Mouse (Mus musculus) heart, adult 2 months (tissue): ENCODE measurements around the gene Gm14137.

ENCODE experiments used
- CTCF ChIP-seq: fragments of 200-600 bp; IDR thresholded peaks from 2 replicates; pipeline ENCODE4 v1.8.1; 2022; ENCODE audit warnings: antibody characterized with exemption, mild to moderate bottlenecking, moderate library complexity
- EP300 ChIP-seq: fragments of 200-500 bp; IDR thresholded peaks from 2 replicates; pipeline ENCODE4 v1.6.1; 2011; ENCODE audit warnings: low read depth, low read length, control low read depth; ENCODE audit not compliant: insufficient read depth
- POLR2A ChIP-seq: fragments of 200-500 bp; IDR thresholded peaks from 2 replicates; pipeline ENCODE4 v1.6.1; 2011; ENCODE audit warnings: mild to moderate bottlenecking, low read depth, low read length, control low read depth; ENCODE audit not compliant: insufficient read depth

DNA sequence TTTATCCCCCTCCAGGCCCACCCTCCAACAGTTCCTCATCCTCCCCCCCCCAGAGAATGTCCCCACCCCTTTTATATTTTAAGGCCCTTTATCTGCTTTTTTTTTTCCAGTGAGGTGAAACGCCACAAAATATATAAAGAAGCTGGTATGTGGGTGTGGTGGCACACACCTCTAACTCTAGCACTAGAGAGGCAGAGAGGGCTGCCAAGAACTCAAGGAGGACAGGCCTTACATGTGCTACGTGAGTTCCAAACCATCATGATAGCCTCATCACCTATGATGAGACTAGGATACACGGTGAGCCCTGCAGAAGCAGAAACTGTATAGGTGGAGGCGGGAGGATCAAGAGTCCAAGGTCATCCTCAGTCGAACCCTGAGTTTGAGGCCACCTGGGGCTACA lies 16.7 kb downstream of the Gm14137 start:
- TF ChIP-seq CTCF (no peak), POLR2A (no peak), EP300 (no peak)
